Mouse (Mus musculus): Measurements from ENCODE around the gene Dph7.
"Not testable (repeated sequence)": the region's sequence is repeated elsewhere in the genome, so short reads cannot be mapped to it uniquely, and the experiment has no call there.

DNA sequence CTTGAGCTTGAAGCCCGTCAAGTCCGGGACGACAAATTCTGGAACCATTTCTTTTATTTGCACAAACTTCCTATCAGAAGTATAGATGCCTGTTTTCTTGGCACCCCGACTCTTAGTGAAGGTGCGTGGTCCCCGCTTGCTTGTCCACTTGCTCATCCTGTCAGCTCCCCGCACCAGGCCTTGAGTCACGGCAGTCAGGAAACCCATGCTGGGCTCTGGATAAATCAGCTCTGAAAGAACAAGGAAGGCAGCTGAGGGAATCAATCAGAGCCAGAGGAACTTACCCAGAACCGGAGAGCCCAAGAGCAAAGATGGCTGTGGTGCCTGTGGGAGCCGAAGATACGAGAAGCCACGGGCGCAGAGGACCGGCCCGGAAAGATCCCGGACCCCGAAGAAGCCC, 12.3 kb downstream of the Dph7 start:
- TF ChIP-seq CTCF, EP300 (IDR thresholded peaks at IDR 0.05; ENCODE audit: low read depth): not testable (repeated sequence)
